Mouse (Mus musculus) cortical plate, adult 2 months (tissue): Measurements from ENCODE around the gene Gm49027.

Experiments used
- CTCF ChIP-seq: fragments of 200-500 bp; IDR thresholded peaks from 2 replicates; pipeline ENCODE4 v1.5.1; 2011; ENCODE audit warnings: mild to moderate bottlenecking, control low read depth, low read length; ENCODE audit not compliant: insufficient read depth; ENCODE audit errors: extremely low read depth
- POLR2A ChIP-seq: fragments of 200-500 bp; IDR thresholded peaks from 2 replicates; pipeline ENCODE4 v1.6.1; 2011; ENCODE audit warnings: mild to moderate bottlenecking, low read length, control low read depth; ENCODE audit not compliant: insufficient read depth; ENCODE audit errors: extremely low read depth

- TF ChIP-seq CTCF (no peak), POLR2A (no peak)
Observed at GRCm38 (mm10) chr5:123501973-123502372, 23.3 kb downstream of the Gm49027 start.
